Mouse (Mus musculus) heart, adult 18-20 months (tissue): ENCODE measurements at regions not wholly inside any gene's neighbourhood (a gene's known extent, or its start where the extent isn't known, plus 50 kb on each side); places are given as distances from the start of the nearest gene placed in this dataset.

Source experiments
- DNase-seq, 2 experiments: peaks; one replicate each; pipeline ENCODE4 v3.0.0; 2021 to 2022; ENCODE audit warnings: mixed read lengths in 1 of 2

GRCm38 (mm10) chr15:48860627-48861026, 5024.1 kb upstream of the Gm7489 start:
- DNase-seq: no peak

DNA sequence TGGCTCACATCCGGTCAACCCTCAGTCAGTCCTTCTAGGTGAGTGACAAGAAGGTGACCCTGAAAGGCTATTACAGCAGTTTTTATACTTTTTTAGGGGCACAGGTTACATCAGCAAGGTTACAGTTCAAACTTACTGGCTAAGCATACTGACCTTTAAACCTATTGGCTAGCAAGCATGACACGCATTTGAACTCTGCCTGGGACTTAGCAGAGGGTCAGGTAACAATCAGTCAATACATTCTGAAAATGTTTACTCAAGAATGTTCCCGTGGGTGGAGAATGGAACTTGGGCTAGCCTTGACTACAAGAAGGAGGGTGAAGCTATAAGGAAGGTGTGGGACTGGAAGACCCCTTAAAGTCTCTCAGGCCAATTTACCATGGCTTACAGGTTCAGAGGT, 4986.2 kb upstream of the Gm7489 start:
- no peak for DNase-seq

DNA sequence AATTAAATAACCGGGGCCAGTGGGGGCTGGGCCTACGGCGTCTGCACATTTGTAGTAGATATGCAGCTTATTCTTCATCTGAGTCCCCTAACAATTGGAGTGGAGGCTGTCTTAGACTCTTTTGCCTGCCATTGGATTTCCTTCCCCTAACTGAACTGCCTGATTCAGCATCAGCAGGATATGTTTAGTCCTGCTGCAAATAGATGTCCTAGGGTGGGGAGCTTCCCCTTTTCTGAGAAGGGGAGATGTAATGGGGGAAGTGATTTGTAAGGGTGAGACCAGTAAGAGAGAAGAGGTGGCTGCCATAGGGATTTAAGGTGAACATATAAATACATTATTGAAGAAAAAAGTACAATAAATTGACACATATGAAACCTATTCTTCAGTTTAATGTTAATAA, 4980.0 kb upstream of the Gm7489 start:
- DNase-seq: no peak

- DNase-seq: peak in 1 of 2 experiments; percentile 1
Measured at GRCm38 (mm10) chr15:48925940-48926339, 4958.8 kb upstream of the Gm7489 start.

GRCm38 (mm10) chr15:48946150-48946549, 4938.6 kb upstream of the Gm7489 start:
- no peak for DNase-seq

- DNase-seq: no peak
Measured at GRCm38 (mm10) chr15:48976176-48976575, 4908.5 kb upstream of the Gm7489 start.

DNA sequence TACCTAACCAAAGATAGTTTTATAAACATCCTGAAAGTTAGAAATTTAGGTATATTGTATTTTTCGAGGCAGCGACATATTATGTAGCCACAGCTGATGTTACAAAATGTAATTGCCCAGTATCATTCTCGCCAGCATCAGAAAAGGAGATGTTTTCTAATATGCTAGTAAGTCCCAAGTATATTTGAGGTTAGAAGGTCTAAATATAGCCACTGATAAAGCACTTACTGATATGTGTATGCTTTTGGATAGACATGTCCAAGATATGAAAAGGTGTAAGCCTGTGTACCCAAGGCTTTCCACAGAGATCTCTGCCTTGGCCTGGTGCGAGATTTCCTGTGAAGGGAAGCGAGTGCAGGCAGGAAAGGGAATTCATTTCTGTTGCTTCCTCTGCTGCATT, 4908.1 kb upstream of the Gm7489 start:
- DNase-seq: no peak
